Mouse (Mus musculus) liver, adult 2 months (tissue): ENCODE data around the gene Enpp4.

ENCODE experiments used
- CTCF ChIP-seq: fragments of 200-500 bp; IDR thresholded peaks from 2 replicates; pipeline ENCODE4 v1.5.1; 2011; ENCODE audit warnings: low read depth, low read length, control low read depth
- POLR2A ChIP-seq: fragments of 200-500 bp; IDR thresholded peaks from 2 replicates; pipeline ENCODE4 v1.6.1; 2011; ENCODE audit warnings: low read length, control low read depth; ENCODE audit not compliant: insufficient read depth; ENCODE audit errors: extremely low read depth

DNA sequence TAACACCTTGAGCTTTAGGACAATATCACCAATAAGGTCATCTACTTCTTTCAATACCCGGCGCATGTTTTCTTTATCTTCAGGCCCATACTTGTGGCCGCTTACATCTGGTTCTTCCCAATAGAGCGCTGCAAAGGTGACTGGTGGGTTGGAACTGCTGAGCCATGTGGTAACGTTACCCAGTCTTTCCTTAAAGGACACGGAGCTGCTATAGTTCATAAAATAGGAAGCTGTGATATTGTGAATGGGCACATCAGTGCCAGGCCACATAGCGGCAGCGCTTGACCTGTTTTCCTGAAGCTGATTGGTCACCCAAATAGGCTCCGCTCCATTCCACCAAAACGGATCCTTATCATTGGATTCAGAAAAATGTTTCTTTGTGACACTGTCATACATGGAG is 3.6 kb downstream of the Enpp4 start:
- TF ChIP-seq POLR2A, result no peak
- TF ChIP-seq CTCF, result no peak
